Mouse (Mus musculus): Measurements from ENCODE around the gene Gm49361. TPM values are rescaled to one million over a fixed set of nuclear protein-coding genes. Genes with fewer than 3 reads are reported as not detected.
"Not testable (repeated sequence)": the region's sequence is repeated elsewhere in the genome, so short reads cannot be mapped to it uniquely, and the experiment has no call there.

Gm49361 gene
- not detected in 2 replicates for total RNA-seq (2017)

- peak; percentile 75 for ATAC-seq (replicated peaks; ENCODE audit: low read depth, poor library complexity, severe bottlenecking)
Measured at GRCm38 (mm10) chr14:57746001-57746771, at the start of gene Gm49361. Gene Gm49361 (minus strand): TSS chr14:57746103.

- no peak for ATAC-seq (replicated peaks; ENCODE audit: low read depth, poor library complexity, severe bottlenecking)
Measured at GRCm38 (mm10) chr14:57791171-57791570, 45.3 kb upstream of the Gm49361 start.

DNA sequence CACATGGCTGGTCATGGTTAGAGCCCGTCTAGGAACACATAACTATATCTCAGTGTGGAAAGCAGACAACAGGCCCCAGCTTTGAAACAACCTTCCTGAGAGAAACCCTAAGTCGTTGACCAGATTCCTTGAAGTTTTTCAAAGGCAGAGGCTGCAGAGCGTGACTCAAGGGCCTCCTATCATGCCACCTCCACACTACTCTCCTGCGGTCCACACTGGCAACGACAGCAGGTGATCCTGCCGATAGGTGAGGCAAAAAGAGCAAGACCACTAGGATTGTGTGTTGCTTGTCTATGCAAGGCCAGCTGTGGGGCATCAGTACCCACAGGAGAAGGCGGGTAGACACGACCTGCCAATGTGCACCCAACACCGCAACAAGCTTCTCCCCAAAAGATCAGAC lies 43.9 kb upstream of the Gm49361 start:
- no peak for ATAC-seq (replicated peaks; ENCODE audit: low read depth, poor library complexity, severe bottlenecking)

- ATAC-seq (replicated peaks; ENCODE audit: low read depth, poor library complexity, severe bottlenecking), result no peak
Measured at GRCm38 (mm10) chr14:57789311-57789710, 43.4 kb upstream of the Gm49361 start.

- no peak for ATAC-seq (replicated peaks; ENCODE audit: low read depth, poor library complexity, severe bottlenecking)
Measured at GRCm38 (mm10) chr14:57787406-57787805, 41.5 kb upstream of the Gm49361 start.

DNA sequence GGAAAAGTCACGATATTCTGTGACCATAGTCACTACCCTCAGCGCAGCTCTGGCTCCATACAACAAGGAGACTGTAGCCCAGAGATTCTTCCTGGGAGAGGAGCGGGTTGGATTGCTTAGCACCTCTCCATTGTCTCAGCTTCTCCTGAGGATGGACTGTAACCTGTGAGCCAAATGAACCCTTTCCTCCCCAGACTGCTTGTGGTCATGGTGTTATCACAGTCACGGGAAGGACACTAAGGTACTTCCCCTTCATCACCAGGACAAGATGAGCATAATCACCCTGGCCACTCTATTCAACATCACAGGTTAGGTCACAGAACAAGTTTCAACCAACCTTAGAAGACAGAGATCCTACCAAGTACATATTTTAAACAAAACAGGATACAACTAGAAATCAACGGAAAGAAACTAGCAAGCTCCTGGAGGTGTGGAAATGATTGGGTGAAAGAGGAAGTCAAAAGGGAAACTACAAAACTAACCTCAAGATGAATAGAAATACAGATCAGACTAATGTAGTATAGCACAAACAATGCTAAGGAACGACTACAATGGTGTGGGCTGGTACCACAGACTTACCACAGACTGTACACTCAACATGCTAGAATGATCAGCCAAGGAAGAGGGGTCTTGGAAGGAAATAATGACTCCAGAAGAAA lies 26.4 kb upstream of the Gm49361 start:
- ATAC-seq (replicated peaks; ENCODE audit: low read depth, poor library complexity, severe bottlenecking), result peak; percentile 89

- ATAC-seq (replicated peaks; ENCODE audit: low read depth, poor library complexity, severe bottlenecking), result 0 out of 2 replicates have a peak, but pooled peaks have one; percentile 41
Measured at GRCm38 (mm10) chr14:57769102-57769501, 23.2 kb upstream of the Gm49361 start.

DNA sequence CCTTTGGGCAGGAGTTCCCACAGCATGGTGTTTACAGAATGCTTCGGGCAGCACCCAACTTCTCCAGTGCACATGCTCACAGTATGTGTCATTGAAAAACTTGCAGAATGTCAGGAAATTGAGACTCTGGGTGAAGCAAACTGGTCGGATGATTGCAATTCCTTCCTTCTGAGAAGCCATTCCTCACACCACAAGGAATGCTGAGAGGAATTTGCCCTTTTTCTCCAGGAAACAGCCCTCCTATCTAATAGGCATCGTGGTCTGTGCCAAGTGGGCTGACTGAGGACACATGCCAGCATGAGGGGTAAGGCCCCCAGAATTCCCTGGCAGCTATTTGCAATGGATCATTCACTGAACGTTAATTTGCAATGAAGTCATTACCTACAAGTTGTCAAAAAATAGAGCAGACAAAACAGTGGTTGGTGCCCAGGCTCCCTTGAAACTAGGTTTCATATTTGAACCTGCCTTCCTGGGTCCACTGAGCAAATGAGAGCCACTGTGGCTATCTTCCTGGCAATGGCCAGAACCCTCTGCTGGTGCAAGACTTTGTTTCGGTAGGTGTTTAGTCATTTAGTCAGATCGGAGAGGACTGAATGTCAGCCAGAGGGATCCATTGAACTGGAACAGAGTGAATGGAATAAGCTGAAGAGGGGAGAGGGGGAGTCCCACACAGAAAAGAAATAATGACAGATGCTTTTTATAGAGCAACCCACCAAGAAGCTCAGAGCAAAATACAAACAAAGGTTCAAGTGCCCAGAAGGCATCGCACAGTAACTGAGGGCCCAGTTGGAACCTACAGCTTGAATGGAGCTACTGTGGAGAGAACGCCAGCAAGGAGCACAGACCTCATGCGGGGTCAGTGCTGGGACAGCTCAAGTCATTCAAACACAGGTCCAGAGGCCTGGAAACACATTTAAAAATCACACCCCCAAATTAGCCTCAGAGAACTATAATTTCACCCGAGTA lies 14.8 kb upstream of the Gm49361 start:
- no peak for ATAC-seq (replicated peaks; ENCODE audit: low read depth, poor library complexity, severe bottlenecking)

DNA sequence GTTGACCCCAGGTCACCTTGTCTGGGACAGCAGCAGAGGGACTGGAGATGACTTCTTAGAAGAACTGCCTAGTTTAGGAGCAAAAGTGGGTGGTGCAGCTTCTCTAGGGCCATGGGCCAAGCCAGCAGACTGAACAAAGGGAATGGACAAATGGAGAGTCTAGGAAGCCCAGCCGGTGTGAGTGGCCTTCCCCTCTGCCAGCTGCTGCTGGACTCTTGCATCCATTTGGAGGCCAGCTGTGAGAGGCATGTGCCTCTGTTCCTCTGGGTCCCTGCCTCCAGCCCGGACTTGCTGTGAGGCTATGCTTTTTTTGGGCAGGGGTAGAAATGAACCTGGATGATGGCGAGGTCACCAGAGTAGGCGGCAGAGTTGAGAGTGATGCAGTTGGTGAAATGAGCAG lies 12.3 kb upstream of the Gm49361 start, which contains the start of gene Lats2:
Lats2 (minus strand) TSS at position 152 of the 400 bp plus-strand sequence.
- ATAC-seq (replicated peaks; ENCODE audit: low read depth, poor library complexity, severe bottlenecking), result no peak

DNA sequence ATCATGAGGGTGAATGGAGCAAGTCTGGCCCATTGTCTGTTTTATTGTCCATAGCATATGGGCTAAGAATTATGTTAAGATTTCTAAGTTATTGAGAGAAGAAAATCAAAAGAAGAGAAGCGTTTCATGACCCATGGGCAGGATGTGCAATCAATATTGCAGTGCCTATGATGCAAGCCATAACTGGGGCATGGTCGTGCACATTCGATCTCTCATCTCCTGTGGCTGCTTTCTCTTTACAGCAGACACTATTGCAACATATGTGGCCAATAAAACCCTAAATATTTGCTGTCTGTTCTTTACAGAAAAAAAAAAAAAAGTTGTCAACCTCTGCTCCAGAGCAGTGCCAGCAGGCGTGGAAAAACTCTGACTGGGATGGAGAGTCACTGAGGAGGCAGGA lies 10.2 kb upstream of the Gm49361 start:
- no peak for ATAC-seq (replicated peaks; ENCODE audit: low read depth, poor library complexity, severe bottlenecking)

- ATAC-seq (replicated peaks; ENCODE audit: low read depth, poor library complexity, severe bottlenecking), result no peak
Measured at GRCm38 (mm10) chr14:57755661-57756060, 9.8 kb upstream of the Gm49361 start.

DNA sequence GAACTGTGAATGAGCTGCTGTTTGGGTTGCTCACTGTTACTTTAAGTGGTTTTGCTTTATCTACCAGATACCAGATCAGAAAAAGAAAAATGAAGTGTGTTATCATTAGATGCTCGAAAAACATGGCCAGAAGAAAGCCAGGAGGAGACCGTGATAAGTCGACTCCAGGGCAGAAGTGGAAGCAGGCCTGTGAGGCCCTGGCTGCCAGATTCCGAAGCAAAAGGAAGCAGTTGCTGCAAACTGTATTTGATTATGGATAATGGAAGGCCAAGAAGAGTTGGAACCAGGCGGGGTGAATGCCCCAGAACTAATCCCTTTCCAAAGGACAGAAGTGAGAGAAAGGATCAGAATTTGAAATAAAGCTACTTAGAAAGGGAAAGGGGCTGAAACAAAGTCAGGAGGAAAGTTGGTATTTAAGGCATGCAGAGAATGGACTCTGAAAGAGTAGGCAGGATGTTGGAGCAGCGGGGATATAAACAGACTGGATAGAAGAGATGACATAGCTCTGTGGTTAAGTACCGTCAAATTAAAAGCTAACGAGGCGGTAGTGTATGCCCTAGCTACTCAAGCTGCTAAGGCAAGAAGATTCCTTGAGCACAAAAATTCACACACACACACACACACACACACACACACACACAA lies 7.6 kb upstream of the Gm49361 start:
- ATAC-seq (replicated peaks; ENCODE audit: low read depth, poor library complexity, severe bottlenecking), result peak; percentile 70

- ATAC-seq (replicated peaks; ENCODE audit: low read depth, poor library complexity, severe bottlenecking), result not testable (repeated sequence)
Measured at GRCm38 (mm10) chr14:57751006-57751405, 5.1 kb upstream of the Gm49361 start.

- no peak for ATAC-seq (replicated peaks; ENCODE audit: low read depth, poor library complexity, severe bottlenecking)
Measured at GRCm38 (mm10) chr14:57749501-57749900, 3.6 kb upstream of the Gm49361 start.

DNA sequence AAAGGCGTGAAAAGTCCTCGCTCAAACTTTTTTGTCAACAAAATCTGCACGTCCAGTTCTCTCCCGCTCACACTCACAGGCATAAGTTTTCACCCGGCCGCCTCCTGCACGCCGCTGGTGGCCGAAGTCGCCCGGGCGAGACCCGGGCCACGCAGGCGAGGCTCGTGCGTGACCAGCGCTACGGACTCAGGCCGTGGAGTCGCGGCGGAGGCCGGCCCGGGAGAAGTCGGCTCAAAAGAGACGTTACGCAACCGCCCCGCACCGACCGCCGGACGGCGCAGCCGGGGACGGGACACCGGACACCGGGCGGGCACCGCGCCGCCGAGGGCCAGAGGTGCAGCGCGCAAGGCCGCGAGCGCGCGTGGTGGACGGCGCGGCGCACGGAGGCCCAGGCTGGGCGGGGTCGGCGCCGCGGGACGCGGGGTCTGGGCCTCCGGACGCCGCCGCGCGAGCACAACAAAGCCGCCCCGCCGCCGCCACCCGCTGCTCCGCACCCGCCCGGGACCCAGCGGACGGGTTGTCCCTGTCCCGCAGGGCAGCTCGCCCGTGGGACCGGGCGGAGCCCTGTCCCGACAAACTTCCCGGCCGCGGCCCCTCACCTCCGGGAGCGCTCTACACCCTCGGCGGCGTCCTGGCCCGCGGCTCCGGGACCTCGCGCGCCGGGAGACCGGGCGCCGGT lies 473 bp downstream of the Gm49361 start:
- no peak for ATAC-seq (replicated peaks; ENCODE audit: low read depth, poor library complexity, severe bottlenecking)

- no peak for ATAC-seq (replicated peaks; ENCODE audit: low read depth, poor library complexity, severe bottlenecking)
Measured at GRCm38 (mm10) chr14:57744547-57744946, 1.4 kb downstream of the Gm49361 start.

DNA sequence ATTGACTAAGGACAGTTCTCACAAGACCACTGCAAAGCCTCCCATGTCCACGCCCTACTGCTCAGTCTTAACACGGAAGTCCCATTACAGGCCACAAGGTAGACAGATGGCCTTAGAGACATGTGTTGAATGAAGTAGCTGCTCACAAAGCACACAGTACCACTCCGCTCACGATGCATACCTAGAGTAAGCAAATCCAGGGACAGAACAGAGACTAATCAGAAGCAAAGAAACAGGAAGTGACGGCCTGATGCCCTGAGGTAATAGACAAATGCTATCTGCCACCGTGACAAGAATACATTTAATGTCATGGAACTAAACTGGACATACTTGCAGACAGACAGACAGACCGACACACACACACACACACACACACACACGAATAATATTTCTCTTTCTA lies 5.3 kb downstream of the Gm49361 start:
- 0 out of 2 replicates have a peak, but pooled peaks have one; percentile 26 for ATAC-seq (replicated peaks; ENCODE audit: low read depth, poor library complexity, severe bottlenecking)

DNA sequence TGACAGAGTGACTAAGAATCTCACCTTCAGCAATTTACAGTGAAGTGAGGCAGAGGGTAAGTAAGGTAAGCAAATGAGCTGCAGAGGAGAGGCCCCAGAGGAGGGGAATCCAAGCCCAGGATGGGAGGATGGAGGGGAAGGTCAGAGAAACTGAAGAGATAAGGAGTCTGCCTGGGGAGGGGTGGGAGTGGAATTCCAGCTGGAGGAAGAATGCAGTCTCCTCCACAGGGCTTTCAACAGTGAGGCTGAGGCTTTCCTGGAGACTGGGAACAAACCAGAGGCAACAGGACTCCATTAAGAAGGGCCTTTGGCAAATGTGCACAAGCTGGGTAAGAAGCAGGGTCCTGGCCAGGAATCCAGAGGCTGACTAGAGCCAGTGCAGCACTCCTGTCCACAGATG lies 8.8 kb downstream of the Gm49361 start:
- no peak for ATAC-seq (replicated peaks; ENCODE audit: low read depth, poor library complexity, severe bottlenecking)

DNA sequence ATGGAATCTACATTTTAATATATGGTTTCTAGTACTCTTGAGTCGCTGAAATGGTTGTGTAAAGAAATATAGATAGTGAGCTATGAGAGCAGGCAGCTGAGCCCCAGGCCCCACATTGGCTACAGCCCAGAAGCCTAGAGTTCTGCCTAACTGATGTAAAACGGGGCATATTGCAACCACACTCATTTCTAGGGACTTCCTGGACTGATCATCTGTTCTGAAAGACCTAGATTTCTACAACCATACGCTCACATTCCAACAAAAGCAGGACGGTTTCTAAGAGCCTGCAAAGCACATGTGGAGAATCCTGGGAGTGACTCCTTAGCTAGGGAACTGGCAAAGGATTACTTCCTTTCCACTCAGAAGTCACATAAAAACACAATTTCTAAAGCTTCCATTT lies 9.8 kb downstream of the Gm49361 start:
- ATAC-seq (replicated peaks; ENCODE audit: low read depth, poor library complexity, severe bottlenecking), result no peak
